Mouse (Mus musculus) brain, embryonic 14.5 days (tissue): ENCODE measurements around the gene Bmper.

Source experiments
- CTCF ChIP-seq: fragments of 200-500 bp; IDR thresholded peaks from 2 replicates; pipeline ENCODE4 v1.5.1; 2012; ENCODE audit warnings: inconsistent platforms, mild to moderate bottlenecking, moderate library complexity, borderline replicate concordance; ENCODE audit not compliant: insufficient read depth, insufficient read length; ENCODE audit errors: extremely low read depth
- POLR2A ChIP-seq: fragments of 200-500 bp; IDR thresholded peaks from 2 replicates; pipeline ENCODE4 v1.6.1; 2012; ENCODE audit warnings: mild to moderate bottlenecking, inconsistent platforms, borderline replicate concordance; ENCODE audit not compliant: poor library complexity, insufficient read depth, insufficient read length, severe bottlenecking; ENCODE audit errors: extremely low read depth

GRCm38 (mm10) chr9:23222492-23222840 lies 410 bp upstream of the Bmper start:
- TF ChIP-seq CTCF (no peak), POLR2A (no peak)
